Mouse (Mus musculus) limb, embryonic 14.5 days (tissue): ENCODE measurements at regions not wholly inside any gene's neighbourhood (a gene's known extent, or its start where the extent isn't known, plus 50 kb on each side); places are given as distances from the start of the nearest gene placed in this dataset.

ENCODE experiments used
- ATAC-seq: fragments of 200-750 bp; cut with Nextera tagmentation; 2 replicates; pipeline ENCODE4 v1.8.0; 2017; ENCODE audit warnings: low read depth, moderate number of reproducible peaks, moderate TSS enrichment; ENCODE audit not compliant: low FRiP score
- DNase-seq: peaks from one replicate; pipeline ENCODE4 v3.0.0-alpha.2; 2015; ENCODE audit warnings: low spot score
- H3K27ac ChIP-seq: fragments of 300-500 bp; sonication (generic); replicated peaks from 2 replicates; pipeline ENCODE4 v1.5.1; 2014; ENCODE audit warnings: low read depth, mild to moderate bottlenecking, low read length, moderate library complexity, mixed read lengths
- H3K27me3 ChIP-seq: fragments of 300-500 bp; sonication (generic); 2 replicates; pipeline ENCODE4 v1.6.1; 2014; ENCODE audit warnings: low read length, mixed read lengths; ENCODE audit not compliant: control insufficient read depth, insufficient read depth
- H3K36me3 ChIP-seq: fragments of 300-500 bp; sonication (generic); 2 replicates; pipeline ENCODE4 v1.6.1; 2014; ENCODE audit warnings: mild to moderate bottlenecking, low read length, moderate library complexity, mixed read lengths; ENCODE audit not compliant: control insufficient read depth, insufficient read depth
- H3K4me1 ChIP-seq: fragments of 300-500 bp; sonication (generic); 2 replicates; pipeline ENCODE4 v1.6.1; 2014; ENCODE audit warnings: antibody characterized with exemption, low read length, mixed read lengths; ENCODE audit not compliant: control insufficient read depth, insufficient read depth
- H3K4me2 ChIP-seq: fragments of 300-500 bp; sonication (generic); replicated peaks from 2 replicates; pipeline ENCODE4 v1.6.1; 2014; ENCODE audit warnings: low read depth, mild to moderate bottlenecking, low read length, moderate library complexity; ENCODE audit not compliant: severe bottlenecking
- H3K4me3 ChIP-seq: fragments of 300-500 bp; sonication (generic); replicated peaks from 2 replicates; pipeline ENCODE4 v1.5.1; 2014; ENCODE audit warnings: low read length
- H3K9ac ChIP-seq: fragments of 300-500 bp; sonication (generic); 2 replicates; pipeline ENCODE4 v1.6.1; 2014; ENCODE audit warnings: mild to moderate bottlenecking, low read depth, low read length, moderate library complexity; ENCODE audit not compliant: severe bottlenecking
- H3K9me3 ChIP-seq: fragments of 300-500 bp; sonication (generic); 2 replicates; pipeline ENCODE4 v1.6.1; 2016; ENCODE audit warnings: low read length; ENCODE audit not compliant: control insufficient read depth
- POLR2A ChIP-seq: fragments of 200-500 bp; IDR thresholded peaks from 2 replicates; pipeline ENCODE4 v1.8.0; 2012; ENCODE audit warnings: inconsistent platforms, mild to moderate bottlenecking, moderate library complexity, borderline replicate concordance; ENCODE audit not compliant: insufficient read depth, insufficient read length; ENCODE audit errors: extremely low read depth
- WGBS: fragments of 180-500 bp; shearing (Covaris S2); extraction: QIAGEN DNeasy Blood & Tissue Kit; methylation state at CpG from one replicate; pipeline ENCODE4 v1.1.7; 2014; 5-methylcytosine and 5-hydroxymethylcytosine counted together

GRCm38 (mm10) chr3:156465601-156466000 is 96.0 kb upstream of the Negr1 start:
- no peak for ATAC-seq
- DNase-seq, result no peak
- Histone ChIP-seq H3K4me1 (no peaks in the 10 kb centered on the region), H3K4me3 (no peak overlapping the region), H3K36me3 (no peaks in the 10 kb centered on the region), H3K4me2 (no peak overlapping the region), H3K9me3 (no peaks in the 10 kb centered on the region), H3K27ac (no peak overlapping the region), H3K27me3 (no peaks in the 10 kb centered on the region), H3K9ac (no peak overlapping the region)
- TF ChIP-seq POLR2A, result no peak
- WGBS, result 69% methylated on average over 5 of the region's 5 CpGs

GRCm38 (mm10) chr3:156472665-156473064 is 88.9 kb upstream of the Negr1 start:
- H3K36me3 ChIP-seq, result no peaks in the 10 kb centered on the region
- 88% methylated on average over 4 of the region's 4 CpGs for WGBS
- no peaks in the 10 kb centered on the region for H3K9me3 ChIP-seq
- no peak overlapping the region for H3K9ac ChIP-seq
- no peak for ATAC-seq
- DNase-seq, result no peak
- H3K27me3 ChIP-seq, result no peaks in the 10 kb centered on the region
- no peak overlapping the region for H3K27ac ChIP-seq
- no peak for TF ChIP-seq POLR2A
- H3K4me1 ChIP-seq, result no peaks in the 10 kb centered on the region
- no peak overlapping the region for H3K4me3 ChIP-seq
- no peak overlapping the region for H3K4me2 ChIP-seq
